Mouse (Mus musculus) heart, adult 2 months (tissue): ENCODE results near the gene Zmynd8.
A peak's percentile ranks its signal among the peaks of the same experiment; 100 is the strongest.

Source experiments
- CTCF ChIP-seq: fragments of 200-600 bp; IDR thresholded peaks from 2 replicates; pipeline ENCODE4 v1.8.1; 2022; ENCODE audit warnings: antibody characterized with exemption, mild to moderate bottlenecking, moderate library complexity
- POLR2A ChIP-seq: fragments of 200-500 bp; IDR thresholded peaks from 2 replicates; pipeline ENCODE4 v1.6.1; 2011; ENCODE audit warnings: mild to moderate bottlenecking, low read depth, low read length, control low read depth; ENCODE audit not compliant: insufficient read depth

GRCm38 (mm10) chr2:165886482-165886856, 12.3 kb downstream of the Zmynd8 start:
- 0 out of 2 replicates have a peak, but pooled peaks have one; percentile 46 for TF ChIP-seq POLR2A
- 0 out of 2 replicates have a peak, but pooled peaks have one; percentile 17 for TF ChIP-seq CTCF
